8 mouse cellular contexts compared by ENCODE assay signal in the genomic region with DNA sequence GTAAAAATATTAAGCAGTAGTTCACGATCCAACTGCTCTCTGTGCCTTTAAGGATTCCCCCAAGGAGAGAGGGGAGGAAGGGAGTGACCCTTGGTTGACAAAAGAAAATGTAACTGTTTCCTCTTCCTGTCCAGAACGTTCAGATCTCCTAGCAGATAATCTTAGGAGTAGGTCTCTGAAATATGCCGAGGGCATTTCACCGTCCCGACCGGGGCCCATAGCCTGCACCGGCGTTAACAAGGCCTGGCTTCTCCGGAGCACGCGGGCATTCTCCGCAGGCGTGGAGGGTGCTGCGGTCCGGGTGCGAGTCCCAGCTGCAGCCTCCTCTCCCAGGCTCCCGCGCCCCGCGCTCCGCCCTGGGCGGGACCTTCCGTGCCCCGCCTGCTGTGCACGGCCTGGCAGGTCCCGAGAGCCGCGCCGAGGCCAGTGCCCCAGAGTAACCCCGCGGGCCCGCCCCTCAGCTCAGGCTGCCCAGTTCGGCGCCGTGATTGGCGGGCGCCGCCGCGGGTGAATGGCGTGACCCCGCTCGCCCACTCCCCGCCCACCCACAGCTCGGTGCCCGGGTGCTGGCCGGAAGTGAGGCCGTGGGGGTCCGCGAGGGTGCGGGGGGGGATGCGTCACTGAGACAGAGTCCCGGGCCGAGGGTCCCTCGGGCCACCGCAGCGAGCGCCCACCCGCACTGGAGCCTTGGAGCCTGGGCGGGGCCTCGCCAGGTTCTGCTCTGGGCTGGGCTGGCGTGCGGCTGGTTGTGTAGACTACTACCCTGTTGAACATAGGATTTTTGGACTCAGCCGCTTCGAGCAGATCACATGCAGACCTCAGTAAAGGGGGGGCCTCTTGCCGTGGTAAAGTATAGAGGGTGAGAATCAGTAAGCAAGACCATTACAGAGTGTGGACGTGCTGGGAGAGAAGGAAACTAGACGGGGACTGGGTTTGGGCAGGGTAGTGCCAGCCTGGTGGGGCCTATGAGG. TPM values are rescaled to one million over a fixed set of nuclear protein-coding genes. Genes with fewer than 3 reads are reported as not detected.
DNase-seq lines count a peak whose midpoint lies in the region; ATAC-seq and TF ChIP-seq lines count a peak whose summit lies in the region.

No protein-coding gene starts in this region.

- H3K4me1 ChIP-seq in hindbrain, postnatal 0 days (ENCODE audit: insufficient read depth, low read length): peaks cover 7% of the 10 kb centered on the region

- peak; percentile 98 for DNase-seq in gastrocnemius, adult 2 months
- peak; percentile 92 for DNase-seq in hindbrain, postnatal 0 days (ENCODE audit: low spot score)
- peak; percentile 71 to 79 for DNase-seq in left cerebral cortex, adult 18-20 months (ENCODE audit: low spot score in 2 of 2)
- peak; percentile 96 to 98 for DNase-seq in lung, postnatal 4 days
- DNase-seq in retina, postnatal 1 day: peak; percentile 96
- peak; percentile 92 for DNase-seq in thymus, postnatal 4 days

- H3K4me2 ChIP-seq in hindbrain, postnatal 0 days (ENCODE audit: low read depth, low read length): peak overlapping the region; percentile 64

- H3K9me3 ChIP-seq in hindbrain, postnatal 0 days (ENCODE audit: low read length): no peaks in the 10 kb centered on the region

- H3K4me3 ChIP-seq in gastrocnemius, adult 2 months: peak overlapping the region; percentile 86
- H3K4me3 ChIP-seq in hindbrain, postnatal 0 days (ENCODE audit: low read length): peak overlapping the region; percentile 48

- peak overlapping the region; percentile 70 for H3K9ac ChIP-seq in hindbrain, postnatal 0 days (replicated peaks; ENCODE audit: low read length)

- intact Hi-C loops in gastrocnemius, adult 2 months (cut with DNase I): loop anchor here (5.0 to 10.0 kb wide), 3 partner anchors 92 to 534 kb away; a partner anchor contains a TSS

- under 1% methylated on average over 67 of the region's 68 CpGs for WGBS in hindbrain, postnatal 0 days

- no peaks in the 10 kb centered on the region for H3K27me3 ChIP-seq in hindbrain, postnatal 0 days (ENCODE audit: insufficient read depth, low read length)

- no peaks in the 10 kb centered on the region for H3K36me3 ChIP-seq in hindbrain, postnatal 0 days (ENCODE audit: insufficient read depth, low read length)

- peak; percentile 84 for ATAC-seq in activated CD4-positive, CD25-positive, alpha-beta regulatory T cell, adult 4 months
- peak; percentile 88 for ATAC-seq in common myeloid progenitor, adult 5-6 weeks (replicated peaks; ENCODE audit: low read depth, poor library complexity, severe bottlenecking)
- ATAC-seq in hindbrain, postnatal 0 days: peak; percentile 98

- peak overlapping the region; percentile 94 for H3K27ac ChIP-seq in gastrocnemius, adult 2 months
- H3K27ac ChIP-seq in hindbrain, postnatal 0 days: peak overlapping the region; percentile 89

- TF ChIP-seq CTCF in gastrocnemius, adult 2 months (IDR thresholded peaks at IDR 0.05): no peak
- no peak for TF ChIP-seq CTCF in hindbrain, postnatal 0 days (IDR thresholded peaks at IDR 0.05; ENCODE audit: low read depth)

RNA-seq across cellular contexts. Expression of a gene that starts 6.6 kb away (rescaled TPM):
- 100 to 1,000 TPM; 149 to 155 TPM for polyA plus RNA-seq in activated CD4-positive, CD25-positive, alpha-beta regulatory T cell, adult 4 months (2017; shearing (Covaris generic))
- total RNA-seq in common myeloid progenitor, adult 5-6 weeks (2017): 61.5 and 75.8 TPM in 2 replicates
- 10 to 100 TPM in 1 of 2 experiments, 1 to 10 TPM in 1; 8.7 to 14.3 TPM for total RNA-seq in gastrocnemius, adult 2 months (2021)
- total RNA-seq in hindbrain, postnatal 0 days (2014; rRNA removed): 90.5 and 92.4 TPM in 2 replicates
- polyA plus RNA-seq in hindbrain, postnatal 0 days (2015; fragmentation: Nextera tagmentation; extraction: Ambion mirVana): 70.7 and 71.6 TPM in 2 replicates
- total RNA-seq in left cerebral cortex, adult 18-20 months (2021): 10 to 100 TPM; 63.7 to 64.2 TPM

Comparison
In these comparisons a context has a peak if more than half of its experiments do, and no peak if none do; other contexts are left out.
1. Peak in every context shown above with its lines: DNase-seq, ATAC-seq, H3K4me3 ChIP-seq and H3K27ac ChIP-seq.